Mouse (Mus musculus): ENCODE measurements around the gene Dnajb7. TPM values are rescaled to one million over a fixed set of nuclear protein-coding genes. Genes with fewer than 3 reads are reported as not detected.
"Not testable (repeated sequence)": the region's sequence is repeated elsewhere in the genome, so short reads cannot be mapped to it uniquely, and the experiment has no call there.

The Dnajb7 gene
- 1.3 and 2.3 TPM in 2 replicates for polyA plus RNA-seq (2015; fragmentation: Nextera tagmentation; extraction: Ambion mirVana)

DNA sequence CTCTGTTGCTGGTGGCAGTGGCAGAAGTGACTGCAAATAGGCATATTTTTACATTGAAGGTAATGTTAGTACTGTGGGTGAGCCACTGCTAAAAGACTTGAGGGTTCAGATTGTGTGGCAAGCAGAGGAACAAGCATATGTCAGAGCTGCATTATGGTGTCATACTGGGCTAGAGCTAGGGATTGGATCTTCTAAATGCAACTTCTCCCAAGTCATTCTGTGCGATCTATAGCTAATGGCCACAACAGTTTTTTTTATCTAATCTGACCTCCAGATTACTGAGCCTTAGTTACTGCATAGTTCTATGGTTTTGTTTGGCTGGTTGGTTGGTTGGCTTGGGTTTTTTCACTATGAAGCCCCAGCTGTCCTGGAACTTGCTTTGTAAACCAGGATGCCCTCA lies at the start of gene Dnajb7:
Gene Dnajb7 (minus strand): TSS at position 101 of the 400 bp plus-strand sequence.
- H3K4me2 ChIP-seq (replicated peaks), result no peak within 1 kb of the TSS
- H3K9ac ChIP-seq, result no peak within 1 kb of the TSS
- ATAC-seq (ENCODE audit: insufficient number of reproducible peaks, low FRiP score, low TSS enrichment, low read depth), result no peak
- H3K4me3 ChIP-seq (replicated peaks), result no peak within 1 kb of the TSS
- H3K27me3 ChIP-seq, result no peaks in the 10 kb centered on the region
- H3K4me1 ChIP-seq, result no peaks in the 10 kb centered on the region
- 96% methylated on average over 1 of the region's 1 CpGs for WGBS
- no peaks in the 10 kb centered on the region for H3K36me3 ChIP-seq
- H3K9me3 ChIP-seq (replicated peaks), result no peaks in the 10 kb centered on the region
- H3K27ac ChIP-seq (replicated peaks), result no peak within 1 kb of the TSS

DNA sequence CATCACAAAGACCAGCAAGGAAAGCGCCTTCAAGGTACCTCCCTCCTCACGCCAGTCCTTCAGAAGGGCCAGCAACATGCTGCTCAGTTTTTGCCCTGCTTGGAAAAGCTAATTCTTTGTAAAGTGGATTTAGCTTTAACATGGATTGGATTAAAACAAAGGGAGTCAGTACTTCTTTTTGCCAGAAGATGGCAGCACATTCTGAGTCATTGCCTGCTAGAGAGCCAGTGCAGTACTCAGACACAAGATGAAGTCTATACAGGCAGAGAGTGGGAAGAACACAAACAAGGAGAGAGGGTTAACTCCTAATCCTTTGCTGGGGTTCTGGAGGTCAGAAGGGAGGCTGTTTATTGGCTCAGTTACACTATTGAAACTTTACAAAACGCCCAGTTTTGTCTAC lies 40.4 kb upstream of the Dnajb7 start:
- Histone ChIP-seq H3K9me3 (replicated peaks) (no peaks in the 10 kb centered on the region), H3K4me3 (replicated peaks) (no peak overlapping the region), H3K9ac (no peak overlapping the region), H3K36me3 (peaks cover 50% of the 10 kb centered on the region), H3K4me2 (replicated peaks) (no peak overlapping the region), H3K27me3 (no peaks in the 10 kb centered on the region), H3K4me1 (no peaks in the 10 kb centered on the region), H3K27ac (replicated peaks) (no peak overlapping the region)
- ATAC-seq (ENCODE audit: insufficient number of reproducible peaks, low FRiP score, low TSS enrichment, low read depth), result no peak
- 46% methylated on average over 3 of the region's 3 CpGs for WGBS

DNA sequence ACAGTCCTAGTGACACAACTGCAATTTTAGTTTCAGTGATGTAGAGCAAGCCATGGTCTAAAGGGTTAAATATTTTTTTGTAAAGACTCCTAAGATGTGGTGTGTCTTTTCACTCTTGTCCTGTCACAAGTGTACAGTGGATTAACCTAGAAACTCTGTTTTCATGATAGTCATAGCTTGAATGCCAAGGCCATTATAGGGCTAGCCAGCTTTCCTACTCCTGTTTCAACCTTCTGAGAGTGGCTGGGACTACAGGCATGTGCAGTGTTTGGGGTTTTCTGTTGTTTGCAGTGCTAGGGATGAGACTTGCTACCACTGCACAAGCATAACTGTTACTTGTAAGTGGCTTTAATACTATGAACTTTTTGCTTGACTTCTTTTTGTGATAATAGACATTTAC lies 31.1 kb upstream of the Dnajb7 start:
- no peaks in the 10 kb centered on the region for H3K4me1 ChIP-seq
- peaks cover 37% of the 10 kb centered on the region for H3K36me3 ChIP-seq
- ATAC-seq (ENCODE audit: insufficient number of reproducible peaks, low FRiP score, low TSS enrichment, low read depth), result no peak
- H3K27me3 ChIP-seq, result no peaks in the 10 kb centered on the region
- no peak overlapping the region for H3K9ac ChIP-seq
- H3K4me3 ChIP-seq (replicated peaks), result no peak overlapping the region
- H3K27ac ChIP-seq (replicated peaks), result no peak overlapping the region
- H3K9me3 ChIP-seq (replicated peaks), result no peaks in the 10 kb centered on the region
- no peak overlapping the region for H3K4me2 ChIP-seq (replicated peaks)

DNA sequence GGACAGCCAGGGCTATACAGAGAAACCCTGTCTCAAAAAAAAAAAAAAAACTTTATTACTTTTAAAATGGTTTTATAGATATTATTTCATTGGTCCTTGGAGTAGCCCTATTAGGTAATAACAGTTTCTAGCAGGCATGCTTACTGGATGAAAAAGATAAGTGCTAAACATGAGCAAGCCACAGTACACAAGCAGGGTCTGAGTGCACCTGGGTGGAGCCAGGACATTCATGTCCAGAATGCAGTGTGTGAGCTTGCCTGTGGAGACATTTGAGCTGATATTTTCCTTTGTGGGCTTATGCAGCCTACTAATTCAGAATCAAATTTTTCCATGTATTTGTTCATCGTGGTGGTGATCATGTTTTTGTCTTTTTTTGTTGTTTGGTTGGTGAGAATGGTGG lies 30.2 kb upstream of the Dnajb7 start:
- H3K27ac ChIP-seq (replicated peaks), result no peak overlapping the region
- H3K9ac ChIP-seq, result no peak overlapping the region
- no peak overlapping the region for H3K4me3 ChIP-seq (replicated peaks)
- no peaks in the 10 kb centered on the region for H3K9me3 ChIP-seq (replicated peaks)
- no peaks in the 10 kb centered on the region for H3K4me1 ChIP-seq
- no peak for ATAC-seq (ENCODE audit: insufficient number of reproducible peaks, low FRiP score, low TSS enrichment, low read depth)
- H3K36me3 ChIP-seq, result peaks cover 32% of the 10 kb centered on the region
- no peak overlapping the region for H3K4me2 ChIP-seq (replicated peaks)
- H3K27me3 ChIP-seq, result no peaks in the 10 kb centered on the region
- WGBS, result 97% methylated on average over 1 of the region's 1 CpGs

DNA sequence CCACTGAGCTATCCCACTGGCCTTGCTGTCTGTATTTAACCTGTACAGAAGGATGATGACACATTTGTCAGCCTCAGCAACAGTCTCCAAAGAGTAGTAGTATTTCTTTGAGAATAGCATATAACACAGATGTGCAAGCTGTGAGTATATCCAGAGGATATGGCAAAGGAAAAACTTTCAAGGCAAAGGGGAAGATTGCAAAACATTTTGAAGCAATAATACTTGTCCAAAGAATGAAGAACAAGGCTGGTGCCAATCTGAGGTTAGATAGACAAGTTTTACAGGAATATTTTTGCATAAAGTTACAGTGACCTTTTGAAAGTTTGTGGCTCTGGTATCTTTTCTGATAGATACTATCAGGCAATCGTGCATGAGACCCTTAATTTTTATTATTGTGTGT lies 23.1 kb upstream of the Dnajb7 start:
- H3K36me3 ChIP-seq, result peaks cover 44% of the 10 kb centered on the region
- H3K27ac ChIP-seq (replicated peaks), result no peak overlapping the region
- WGBS, result 93% methylated on average over 1 of the region's 1 CpGs
- no peak for ATAC-seq (ENCODE audit: insufficient number of reproducible peaks, low FRiP score, low TSS enrichment, low read depth)
- H3K9me3 ChIP-seq (replicated peaks), result no peaks in the 10 kb centered on the region
- no peaks in the 10 kb centered on the region for H3K4me1 ChIP-seq
- H3K4me3 ChIP-seq (replicated peaks), result no peak overlapping the region
- no peaks in the 10 kb centered on the region for H3K27me3 ChIP-seq
- no peak overlapping the region for H3K9ac ChIP-seq
- H3K4me2 ChIP-seq (replicated peaks), result no peak overlapping the region

DNA sequence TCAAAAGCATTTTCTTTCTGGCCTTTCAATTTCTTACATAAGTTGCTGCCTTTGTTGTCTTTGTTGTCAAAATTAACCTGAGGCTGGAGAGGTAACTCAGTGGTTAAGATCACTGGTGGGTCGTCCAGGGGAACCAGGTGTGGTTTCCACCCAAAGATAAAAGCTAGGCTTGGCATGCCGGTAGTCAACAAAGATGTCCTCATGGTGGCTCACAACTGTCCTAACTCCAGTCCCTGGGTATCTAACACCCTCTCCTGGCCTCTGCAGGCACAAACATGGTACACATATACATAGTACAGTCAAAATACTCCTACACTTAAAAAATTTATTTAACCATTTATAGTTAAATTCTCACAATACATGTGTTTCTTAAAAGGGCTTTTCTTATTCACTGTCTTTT lies 19.8 kb upstream of the Dnajb7 start:
- no peak overlapping the region for H3K27ac ChIP-seq (replicated peaks)
- H3K9ac ChIP-seq, result no peak overlapping the region
- no peak overlapping the region for H3K4me2 ChIP-seq (replicated peaks)
- H3K4me3 ChIP-seq (replicated peaks), result no peak overlapping the region
- H3K4me1 ChIP-seq, result no peaks in the 10 kb centered on the region
- 82% methylated on average over 2 of the region's 2 CpGs for WGBS
- no peaks in the 10 kb centered on the region for H3K27me3 ChIP-seq
- no peak for ATAC-seq (ENCODE audit: insufficient number of reproducible peaks, low FRiP score, low TSS enrichment, low read depth)
- H3K36me3 ChIP-seq, result peaks cover 39% of the 10 kb centered on the region
- H3K9me3 ChIP-seq (replicated peaks), result no peaks in the 10 kb centered on the region

DNA sequence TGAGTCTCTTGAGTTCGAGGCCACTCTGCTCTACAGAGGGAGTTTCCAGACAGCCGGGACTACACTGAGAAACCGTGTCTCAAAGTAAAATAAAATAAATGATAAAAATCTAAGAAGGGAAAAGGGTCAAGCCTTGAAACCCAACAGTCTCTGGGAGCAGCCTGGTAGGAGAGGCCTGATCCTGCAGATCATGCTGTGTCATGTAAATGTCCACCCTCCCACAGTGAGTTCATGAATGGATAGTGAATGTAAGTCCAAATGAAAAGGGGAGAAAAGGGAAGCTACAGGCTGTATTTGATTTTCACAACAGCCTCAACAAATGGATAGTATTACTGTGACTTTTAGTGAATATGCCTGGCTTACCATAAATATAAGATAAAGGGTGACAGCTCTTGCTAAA lies 17.2 kb upstream of the Dnajb7 start:
- no peaks in the 10 kb centered on the region for H3K4me1 ChIP-seq
- no peak overlapping the region for H3K4me2 ChIP-seq (replicated peaks)
- no peak for ATAC-seq (ENCODE audit: insufficient number of reproducible peaks, low FRiP score, low TSS enrichment, low read depth)
- no peak overlapping the region for H3K9ac ChIP-seq
- 85% methylated on average over 3 of the region's 3 CpGs for WGBS
- no peak overlapping the region for H3K27ac ChIP-seq (replicated peaks)
- H3K27me3 ChIP-seq, result no peaks in the 10 kb centered on the region
- H3K4me3 ChIP-seq (replicated peaks), result no peak overlapping the region
- H3K9me3 ChIP-seq (replicated peaks), result no peaks in the 10 kb centered on the region
- peaks cover 19% of the 10 kb centered on the region for H3K36me3 ChIP-seq

DNA sequence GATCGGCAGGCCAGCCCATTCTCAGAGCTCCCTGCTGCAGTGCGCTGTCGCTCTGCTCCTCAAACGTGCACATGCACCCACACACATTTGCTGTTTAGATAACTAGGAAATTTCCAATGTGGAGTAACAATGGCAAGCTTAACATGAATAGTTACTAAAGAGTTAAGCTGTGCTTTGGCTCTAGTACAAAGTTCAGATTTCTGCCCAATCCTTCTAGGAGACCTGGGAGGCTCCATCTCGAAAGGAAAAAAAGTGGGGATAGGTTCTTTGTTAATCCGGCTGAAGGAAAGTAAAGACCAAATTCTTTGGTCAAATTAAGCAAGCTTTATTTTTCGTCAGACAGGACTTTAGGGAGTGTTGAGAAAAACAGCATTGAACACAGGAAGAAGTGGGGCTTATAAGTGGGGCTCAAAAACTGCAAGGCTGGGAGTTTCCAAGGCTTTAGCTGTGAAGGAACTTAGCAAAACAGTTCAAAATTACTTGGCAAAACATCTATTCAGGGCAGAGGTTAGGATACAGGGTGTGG lies 14.1 kb upstream of the Dnajb7 start:
- Histone ChIP-seq H3K36me3 (peaks cover 6% of the 10 kb centered on the region; the same call in 1 of the 2 replicates), H3K4me1 (no peaks in the 10 kb centered on the region), H3K4me2 (replicated peaks) (no peak overlapping the region), H3K9me3 (replicated peaks) (no peaks in the 10 kb centered on the region), H3K9ac (no peak overlapping the region), H3K4me3 (replicated peaks) (no peak overlapping the region), H3K27ac (replicated peaks) (no peak overlapping the region; the same call in 1 of the 2 replicates), H3K27me3 (no peaks in the 10 kb centered on the region)
- no peak for ATAC-seq (ENCODE audit: insufficient number of reproducible peaks, low FRiP score, low TSS enrichment, low read depth)
- WGBS, result 62% methylated on average over 7 of the region's 7 CpGs

DNA sequence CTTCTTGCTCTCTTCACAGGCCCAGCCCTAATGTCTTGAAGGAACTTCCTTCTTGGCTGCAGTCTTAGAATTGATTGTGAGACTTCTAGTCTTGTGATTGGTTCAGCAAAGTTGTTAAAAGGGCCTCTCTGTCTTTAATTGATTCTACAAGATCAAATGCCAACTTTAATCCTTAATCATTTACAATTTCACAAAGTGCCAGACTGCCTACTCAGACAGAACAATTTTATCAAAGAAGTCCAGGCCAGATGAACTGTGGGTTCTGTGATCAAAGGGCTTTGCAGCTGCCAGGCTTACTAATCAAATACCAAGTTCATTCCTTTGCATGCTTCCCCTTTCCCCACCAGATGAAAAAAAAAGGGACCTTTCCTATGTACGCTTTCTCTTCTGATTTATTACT lies 13.4 kb upstream of the Dnajb7 start:
- Histone ChIP-seq H3K9ac (no peak overlapping the region), H3K4me1 (peaks cover 7% of the 10 kb centered on the region; the same call in 1 of the 2 replicates), H3K4me2 (replicated peaks) (no peak overlapping the region), H3K27ac (replicated peaks) (no peak overlapping the region), H3K4me3 (replicated peaks) (no peak overlapping the region), H3K27me3 (no peaks in the 10 kb centered on the region), H3K36me3 (peaks cover 4% of the 10 kb centered on the region; the same call in 1 of the 2 replicates), H3K9me3 (replicated peaks) (no peaks in the 10 kb centered on the region)
- ATAC-seq (ENCODE audit: insufficient number of reproducible peaks, low FRiP score, low TSS enrichment, low read depth), result no peak
- 57% methylated on average over 1 of the region's 1 CpGs for WGBS

DNA sequence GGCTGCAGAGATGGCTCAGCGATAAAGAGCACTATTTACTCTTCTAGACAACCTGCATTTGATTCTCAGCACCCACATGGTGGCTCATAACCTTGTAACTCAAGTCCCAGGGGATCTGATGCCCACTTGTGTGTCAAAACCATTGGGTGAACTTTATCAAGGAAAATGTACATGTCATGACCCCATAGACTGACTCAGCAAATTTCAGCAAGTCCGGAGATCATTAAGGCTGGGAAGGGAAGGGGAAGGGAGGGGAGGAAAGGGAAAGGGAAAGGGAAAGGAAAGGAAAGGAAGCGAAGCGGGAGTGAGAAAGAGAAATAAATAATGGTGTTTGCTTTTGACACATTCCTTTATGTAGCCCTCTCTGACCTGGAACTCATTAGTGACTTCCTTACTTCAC lies 10.0 kb upstream of the Dnajb7 start:
- H3K27ac ChIP-seq (replicated peaks), result no peak overlapping the region
- H3K9me3 ChIP-seq (replicated peaks), result no peaks in the 10 kb centered on the region
- H3K27me3 ChIP-seq, result no peaks in the 10 kb centered on the region
- 86% methylated on average over 4 of the region's 4 CpGs for WGBS
- ATAC-seq (ENCODE audit: insufficient number of reproducible peaks, low FRiP score, low TSS enrichment, low read depth), result no peak
- H3K36me3 ChIP-seq, result peaks cover 4% of the 10 kb centered on the region; the same call in 1 of the 2 replicates
- H3K4me3 ChIP-seq (replicated peaks), result no peak overlapping the region
- H3K4me1 ChIP-seq, result peaks cover 8% of the 10 kb centered on the region; the same call in 1 of the 2 replicates
- no peak overlapping the region for H3K4me2 ChIP-seq (replicated peaks)
- H3K9ac ChIP-seq, result no peak overlapping the region

DNA sequence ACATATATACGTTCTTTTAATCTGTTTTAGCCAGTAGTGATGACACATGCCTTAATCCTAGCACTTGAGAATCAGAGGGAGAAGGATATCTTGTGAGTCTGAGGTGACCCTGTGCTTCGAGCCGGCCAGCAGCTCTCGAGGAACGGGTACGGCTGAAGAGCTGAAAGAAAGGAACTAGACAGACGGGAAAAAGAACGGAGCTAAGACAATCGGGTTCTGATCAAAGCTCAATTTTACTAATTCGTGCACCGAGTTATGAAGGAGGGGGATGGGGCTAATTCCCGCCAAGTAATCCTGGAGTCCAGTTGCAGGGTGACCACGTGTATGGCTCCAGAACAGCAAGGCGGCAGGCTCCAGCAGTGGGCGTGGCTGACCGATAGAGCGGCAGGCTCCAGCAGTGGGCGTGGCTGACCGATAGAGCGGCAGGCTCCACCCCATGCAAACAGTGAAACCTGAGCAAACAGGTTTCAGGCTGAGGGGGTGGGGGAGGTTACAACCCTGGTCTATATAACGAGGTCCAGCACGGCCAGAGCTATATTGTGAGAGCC lies 8.7 kb upstream of the Dnajb7 start:
- WGBS, result 1% methylated on average over 22 of the region's 22 CpGs
- not testable (repeated sequence) for H3K9ac ChIP-seq; H3K9me3 ChIP-seq (replicated peaks); H3K27me3 ChIP-seq; H3K4me1 ChIP-seq; H3K36me3 ChIP-seq; H3K27ac ChIP-seq (replicated peaks)
- Histone ChIP-seq H3K4me3 (replicated peaks) (peak overlapping the region; percentile 38), H3K4me2 (replicated peaks) (peak overlapping the region; percentile 53)
- peak; percentile 67; the same call in 1 of the 2 replicates for ATAC-seq (ENCODE audit: insufficient number of reproducible peaks, low FRiP score, low TSS enrichment, low read depth)

DNA sequence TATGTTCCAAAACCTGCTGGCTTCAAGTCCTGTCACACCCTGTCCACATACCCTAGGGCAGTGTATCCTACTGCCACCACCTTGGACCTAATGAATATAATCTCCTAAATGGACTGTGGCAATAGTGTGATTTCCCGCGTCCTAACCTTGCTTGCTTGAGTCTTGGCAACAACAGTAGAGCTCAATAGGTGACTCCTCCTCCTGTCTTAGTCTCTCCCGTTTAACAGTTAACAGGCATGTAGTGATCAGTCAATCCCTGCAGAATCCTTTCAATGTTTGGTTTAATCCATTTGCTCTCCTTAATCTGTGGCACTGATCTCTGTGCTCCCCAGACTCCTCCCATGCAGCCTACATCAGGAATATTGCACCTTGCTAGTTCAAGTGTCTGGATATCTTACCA lies 3.1 kb downstream of the Dnajb7 start:
- no peaks in the 10 kb centered on the region for H3K36me3 ChIP-seq
- H3K27me3 ChIP-seq, result no peaks in the 10 kb centered on the region
- no peak for ATAC-seq (ENCODE audit: insufficient number of reproducible peaks, low FRiP score, low TSS enrichment, low read depth)
- no peak overlapping the region for H3K4me3 ChIP-seq (replicated peaks)
- H3K9me3 ChIP-seq (replicated peaks), result no peaks in the 10 kb centered on the region
- no peak overlapping the region for H3K4me2 ChIP-seq (replicated peaks)
- peaks cover 7% of the 10 kb centered on the region for H3K4me1 ChIP-seq
- H3K9ac ChIP-seq, result no peak overlapping the region
- 83% methylated on average over 3 of the region's 3 CpGs for WGBS
- H3K27ac ChIP-seq (replicated peaks), result no peak overlapping the region

Data from embryonic facial prominence, embryonic 15.5 days (tissue).